Mouse (Mus musculus): ENCODE measurements around the gene Rab38. TPM values are rescaled to one million over a fixed set of nuclear protein-coding genes. Genes with fewer than 3 reads are reported as not detected.

Rab38 gene
- polyA plus RNA-seq, 1 experiment, result 0.31 TPM

DNA sequence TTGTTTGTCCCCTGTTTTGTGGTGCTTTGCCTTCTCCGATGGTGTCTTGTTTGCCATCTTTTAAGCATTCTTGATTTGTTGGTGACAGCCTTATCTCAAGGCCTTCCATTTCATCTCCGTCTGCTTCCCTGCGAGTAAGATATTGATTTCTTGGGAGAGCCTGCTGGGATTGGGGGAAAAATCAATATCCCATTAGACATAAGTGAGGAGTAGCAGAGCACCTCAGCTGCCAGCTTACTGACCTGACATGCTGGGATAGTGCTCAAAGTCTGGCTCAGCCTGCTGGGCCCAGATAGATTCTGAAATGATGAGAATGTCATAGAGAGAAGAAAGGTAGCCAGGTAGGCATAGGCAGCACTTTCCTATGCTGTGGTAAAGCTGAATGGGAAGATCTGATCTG lies 37.7 kb downstream of the Rab38 start:
- DNase-seq, result no peak
- WGBS, result 77% methylated on average over 3 of the region's 3 CpGs
- TF ChIP-seq POLR2A (IDR thresholded peaks at IDR 0.05; ENCODE audit: borderline replicate concordance, insufficient read depth, low read length) (no peak), CTCF (IDR thresholded peaks at IDR 0.05; ENCODE audit: borderline replicate concordance, insufficient read depth, low read depth, low read length) (no peak)
- Histone ChIP-seq H3K27ac (ENCODE audit: insufficient read depth, low read length) (no peak overlapping the region), H3K27me3 (ENCODE audit: control insufficient read depth, insufficient read depth, low read length) (no peaks in the 10 kb centered on the region), H3K4me1 (ENCODE audit: control insufficient read depth, insufficient read depth, low read length) (no peaks in the 10 kb centered on the region), H3K4me3 (replicated peaks; ENCODE audit: insufficient read depth, low read depth, low read length) (no peak overlapping the region)

DNA sequence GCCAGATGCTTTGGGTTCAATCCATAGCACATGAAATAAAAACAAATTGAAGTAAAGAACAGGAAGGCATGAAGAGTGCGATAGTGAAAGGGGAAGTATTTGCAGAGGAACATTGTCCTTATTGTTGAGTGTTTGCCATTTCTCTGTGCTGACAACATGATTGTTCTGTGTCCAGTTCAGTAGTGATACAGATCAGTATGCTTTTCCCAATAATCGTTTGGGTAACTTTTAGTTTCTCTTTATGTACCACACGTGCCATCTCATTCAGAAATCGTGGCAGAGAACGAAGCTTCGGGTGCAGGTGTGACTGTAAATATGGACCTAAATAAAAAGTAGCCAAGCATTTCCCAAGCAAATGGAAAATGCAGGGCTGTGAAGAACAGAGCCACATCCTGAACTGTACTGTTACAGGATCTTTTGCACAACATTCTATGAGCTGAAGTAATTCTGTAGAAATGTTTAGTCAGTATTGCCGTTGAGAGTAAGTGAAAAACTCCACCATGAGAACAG lies 52.1 kb downstream of the Rab38 start:
- Histone ChIP-seq H3K4me1 (ENCODE audit: control insufficient read depth, insufficient read depth, low read length) (no peaks in the 10 kb centered on the region), H3K27me3 (ENCODE audit: control insufficient read depth, insufficient read depth, low read length) (no peaks in the 10 kb centered on the region), H3K27ac (ENCODE audit: insufficient read depth, low read length) (no peak overlapping the region), H3K4me3 (replicated peaks; ENCODE audit: insufficient read depth, low read depth, low read length) (no peak overlapping the region)
- no peak for TF ChIP-seq POLR2A (IDR thresholded peaks at IDR 0.05; ENCODE audit: borderline replicate concordance, insufficient read depth, low read length)
- TF ChIP-seq CTCF (IDR thresholded peaks at IDR 0.05; ENCODE audit: borderline replicate concordance, insufficient read depth, low read depth, low read length), result no peak
- WGBS, result 79% methylated on average over 7 of the region's 7 CpGs
- no peak for DNase-seq

DNA sequence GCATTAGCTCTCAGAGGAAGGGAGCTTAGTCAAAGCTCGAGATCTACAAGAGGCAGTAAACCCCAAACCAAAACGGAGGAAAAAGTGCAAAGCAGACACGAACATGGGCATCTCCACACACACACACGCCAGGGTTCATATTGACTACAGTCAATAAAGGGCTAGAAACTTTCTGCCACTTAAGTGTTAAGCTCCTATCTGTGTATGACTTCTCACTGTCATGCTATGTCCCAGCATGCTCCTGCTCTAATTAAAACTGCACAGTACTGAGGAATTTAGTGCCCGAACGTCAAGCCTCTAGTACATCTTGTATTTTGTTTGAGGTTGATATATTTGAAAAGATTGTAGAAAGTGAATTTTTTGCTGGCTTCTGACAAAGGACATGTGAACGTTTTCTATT lies 52.6 kb downstream of the Rab38 start:
- Histone ChIP-seq H3K27me3 (ENCODE audit: control insufficient read depth, insufficient read depth, low read length) (no peaks in the 10 kb centered on the region), H3K27ac (ENCODE audit: insufficient read depth, low read length) (no peak overlapping the region), H3K4me3 (replicated peaks; ENCODE audit: insufficient read depth, low read depth, low read length) (no peak overlapping the region), H3K4me1 (ENCODE audit: control insufficient read depth, insufficient read depth, low read length) (no peaks in the 10 kb centered on the region)
- 75% methylated on average over 7 of the region's 7 CpGs for WGBS
- DNase-seq, result no peak
- no peak for TF ChIP-seq POLR2A (IDR thresholded peaks at IDR 0.05; ENCODE audit: borderline replicate concordance, insufficient read depth, low read length)
- no peak for TF ChIP-seq CTCF (IDR thresholded peaks at IDR 0.05; ENCODE audit: borderline replicate concordance, insufficient read depth, low read depth, low read length)

DNA sequence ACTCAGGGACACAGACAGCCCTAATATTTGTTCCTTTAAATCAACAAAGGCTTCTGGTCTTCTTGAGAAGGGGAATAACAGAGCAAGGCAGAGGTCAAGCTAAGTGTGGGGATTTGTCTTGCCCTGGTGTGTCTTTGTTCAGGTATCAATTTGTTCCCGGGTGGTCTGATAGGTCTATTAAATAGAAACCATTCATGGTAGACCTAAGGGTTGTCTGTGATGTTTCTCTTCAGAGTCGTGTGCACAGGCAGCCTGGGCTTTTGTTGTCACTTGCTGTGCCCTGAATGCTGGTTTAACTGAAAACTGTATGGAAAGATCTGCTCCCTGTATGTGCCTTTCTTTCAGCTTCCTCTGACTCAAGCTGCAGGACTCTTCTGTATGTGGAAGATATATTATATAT lies 60.9 kb downstream of the Rab38 start:
- DNase-seq, result no peak
- no peak for TF ChIP-seq CTCF (IDR thresholded peaks at IDR 0.05; ENCODE audit: borderline replicate concordance, insufficient read depth, low read depth, low read length)
- TF ChIP-seq POLR2A (IDR thresholded peaks at IDR 0.05; ENCODE audit: borderline replicate concordance, insufficient read depth, low read length), result no peak
- Histone ChIP-seq H3K4me3 (replicated peaks; ENCODE audit: insufficient read depth, low read depth, low read length) (no peak overlapping the region), H3K4me1 (ENCODE audit: control insufficient read depth, insufficient read depth, low read length) (no peaks in the 10 kb centered on the region), H3K27ac (ENCODE audit: insufficient read depth, low read length) (no peak overlapping the region), H3K27me3 (ENCODE audit: control insufficient read depth, insufficient read depth, low read length) (no peaks in the 10 kb centered on the region)
- 5% methylated on average over 2 of the region's 2 CpGs for WGBS

DNA sequence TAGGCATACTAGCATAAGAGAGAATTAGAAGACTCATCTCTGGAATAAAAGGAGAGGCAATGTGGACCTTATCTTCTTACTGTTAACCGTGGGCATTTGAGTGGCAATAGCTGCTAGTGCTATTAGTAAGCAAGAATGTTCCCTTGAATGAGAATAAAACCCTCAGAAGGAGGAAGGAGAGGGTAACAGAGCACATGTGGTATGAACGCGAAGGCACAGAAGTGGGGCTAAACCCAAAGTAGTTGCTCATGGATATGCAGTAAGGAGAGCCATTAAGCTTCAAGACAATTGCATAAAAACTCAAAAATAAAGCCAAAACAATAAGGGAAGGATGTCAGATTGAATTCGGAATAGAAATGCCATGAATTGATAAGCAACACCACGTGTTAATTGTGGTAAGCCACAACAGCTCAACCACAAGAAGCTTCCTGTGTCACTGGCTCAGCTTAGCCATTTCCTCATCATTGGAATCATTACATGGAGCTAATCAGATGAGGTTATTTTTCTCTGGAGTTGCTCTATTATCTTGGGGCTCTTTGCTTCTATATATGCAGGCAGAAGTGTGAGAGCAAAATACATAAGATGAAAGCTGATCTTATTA lies 72.2 kb downstream of the Rab38 start:
- H3K27me3 ChIP-seq (ENCODE audit: control insufficient read depth, insufficient read depth, low read length), result no peaks in the 10 kb centered on the region
- H3K4me3 ChIP-seq (replicated peaks; ENCODE audit: insufficient read depth, low read depth, low read length), result no peak overlapping the region
- no peak for DNase-seq
- WGBS, result 91% methylated on average over 5 of the region's 5 CpGs
- H3K27ac ChIP-seq (ENCODE audit: insufficient read depth, low read length), result no peak overlapping the region
- H3K4me1 ChIP-seq (ENCODE audit: control insufficient read depth, insufficient read depth, low read length), result no peaks in the 10 kb centered on the region
- TF ChIP-seq POLR2A (IDR thresholded peaks at IDR 0.05; ENCODE audit: borderline replicate concordance, insufficient read depth, low read length) (no peak), CTCF (IDR thresholded peaks at IDR 0.05; ENCODE audit: borderline replicate concordance, insufficient read depth, low read depth, low read length) (no peak)

DNA sequence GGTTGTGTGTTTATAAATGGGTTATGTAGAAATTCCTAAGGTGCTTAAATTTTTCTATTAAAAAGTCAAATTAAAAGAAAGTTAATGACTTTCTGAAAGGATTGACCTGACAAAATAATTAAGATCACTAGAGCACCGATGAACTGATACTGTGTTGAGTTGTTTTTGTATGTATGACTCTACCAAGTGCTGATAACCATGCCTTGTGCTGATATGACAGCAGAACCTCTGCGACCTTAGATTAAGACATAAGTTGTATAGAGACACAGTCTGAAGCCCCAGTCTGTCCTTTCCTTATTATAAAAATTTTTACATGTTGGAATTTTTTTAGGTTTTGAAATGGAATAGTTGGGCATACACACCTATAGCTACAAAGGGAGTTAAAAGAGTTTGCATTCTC lies 79.7 kb downstream of the Rab38 start:
- DNase-seq, result no peak
- TF ChIP-seq CTCF (IDR thresholded peaks at IDR 0.05; ENCODE audit: borderline replicate concordance, insufficient read depth, low read depth, low read length) (no peak), POLR2A (IDR thresholded peaks at IDR 0.05; ENCODE audit: borderline replicate concordance, insufficient read depth, low read length) (no peak)
- WGBS, result 84% methylated on average over 2 of the region's 2 CpGs
- H3K4me1 ChIP-seq (ENCODE audit: control insufficient read depth, insufficient read depth, low read length), result no peaks in the 10 kb centered on the region
- H3K4me3 ChIP-seq (replicated peaks; ENCODE audit: insufficient read depth, low read depth, low read length), result no peak overlapping the region
- H3K27ac ChIP-seq (ENCODE audit: insufficient read depth, low read length), result no peak overlapping the region
- no peaks in the 10 kb centered on the region for H3K27me3 ChIP-seq (ENCODE audit: control insufficient read depth, insufficient read depth, low read length)

DNA sequence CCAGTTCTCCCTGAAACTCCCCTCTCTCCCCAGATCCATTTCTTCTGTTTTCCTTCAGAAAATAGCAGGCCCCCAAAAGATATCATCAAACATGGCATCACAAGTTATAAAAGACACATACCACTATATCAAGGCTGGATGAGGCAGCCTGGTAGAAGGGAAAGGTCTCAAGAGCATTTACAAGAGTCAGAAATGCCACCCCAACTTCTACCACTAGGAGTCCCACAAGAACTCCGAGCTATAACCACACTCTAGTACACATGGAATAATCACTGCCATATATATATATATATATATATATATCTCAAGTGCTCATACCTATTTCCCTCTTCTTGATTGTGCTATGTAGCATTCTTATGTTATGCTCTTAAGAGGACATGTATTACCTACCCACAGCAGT lies 92.4 kb downstream of the Rab38 start:
- 60% methylated on average over 1 of the region's 1 CpGs for WGBS
- H3K27me3 ChIP-seq (ENCODE audit: control insufficient read depth, insufficient read depth, low read length), result no peaks in the 10 kb centered on the region
- H3K4me1 ChIP-seq (ENCODE audit: control insufficient read depth, insufficient read depth, low read length), result no peaks in the 10 kb centered on the region
- H3K4me3 ChIP-seq (replicated peaks; ENCODE audit: insufficient read depth, low read depth, low read length), result no peak overlapping the region
- DNase-seq, result no peak
- no peak overlapping the region for H3K27ac ChIP-seq (ENCODE audit: insufficient read depth, low read length)
- no peak for TF ChIP-seq POLR2A (IDR thresholded peaks at IDR 0.05; ENCODE audit: borderline replicate concordance, insufficient read depth, low read length)
- TF ChIP-seq CTCF (IDR thresholded peaks at IDR 0.05; ENCODE audit: borderline replicate concordance, insufficient read depth, low read depth, low read length), result no peak

DNA sequence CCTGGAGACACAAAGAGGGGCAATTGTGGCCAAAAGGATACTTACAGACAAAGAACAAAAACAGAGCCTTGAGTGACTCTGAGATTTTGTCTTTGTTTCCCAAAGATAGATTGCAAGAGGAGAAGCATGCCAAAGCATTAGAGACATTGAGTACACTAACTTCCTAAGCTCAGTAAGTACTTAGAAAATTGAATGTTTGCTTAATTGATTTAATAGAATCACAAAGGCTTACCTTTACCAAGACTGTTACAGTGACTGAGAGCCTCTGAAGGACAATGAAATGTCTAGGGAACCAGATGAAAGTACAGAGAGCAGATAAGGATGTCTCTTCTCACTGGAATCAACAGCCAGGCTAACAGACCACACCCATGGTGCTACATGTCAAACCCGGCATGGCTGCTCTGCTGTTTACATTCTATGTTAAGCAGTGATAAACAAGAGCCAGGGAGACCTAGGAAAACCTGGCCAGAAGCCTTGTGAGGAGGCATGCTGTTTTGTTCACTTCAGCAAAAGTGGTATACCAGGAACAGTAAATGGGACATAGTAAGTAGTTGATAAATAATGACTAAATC lies 97.1 kb downstream of the Rab38 start:
- Histone ChIP-seq H3K27ac (ENCODE audit: insufficient read depth, low read length) (no peak overlapping the region), H3K4me1 (ENCODE audit: control insufficient read depth, insufficient read depth, low read length) (no peaks in the 10 kb centered on the region), H3K4me3 (replicated peaks; ENCODE audit: insufficient read depth, low read depth, low read length) (no peak overlapping the region), H3K27me3 (ENCODE audit: control insufficient read depth, insufficient read depth, low read length) (no peaks in the 10 kb centered on the region)
- TF ChIP-seq CTCF (IDR thresholded peaks at IDR 0.05; ENCODE audit: borderline replicate concordance, insufficient read depth, low read depth, low read length), result no peak
- no peak for TF ChIP-seq POLR2A (IDR thresholded peaks at IDR 0.05; ENCODE audit: borderline replicate concordance, insufficient read depth, low read length)
- 55% methylated on average over 1 of the region's 1 CpGs for WGBS
- no peak for DNase-seq
